Mouse (Mus musculus): ENCODE measurements at regions not wholly inside any gene's neighbourhood (a gene's known extent, or its start where the extent isn't known, plus 50 kb on each side); places are given as distances from the start of the nearest gene placed in this dataset.

DNA sequence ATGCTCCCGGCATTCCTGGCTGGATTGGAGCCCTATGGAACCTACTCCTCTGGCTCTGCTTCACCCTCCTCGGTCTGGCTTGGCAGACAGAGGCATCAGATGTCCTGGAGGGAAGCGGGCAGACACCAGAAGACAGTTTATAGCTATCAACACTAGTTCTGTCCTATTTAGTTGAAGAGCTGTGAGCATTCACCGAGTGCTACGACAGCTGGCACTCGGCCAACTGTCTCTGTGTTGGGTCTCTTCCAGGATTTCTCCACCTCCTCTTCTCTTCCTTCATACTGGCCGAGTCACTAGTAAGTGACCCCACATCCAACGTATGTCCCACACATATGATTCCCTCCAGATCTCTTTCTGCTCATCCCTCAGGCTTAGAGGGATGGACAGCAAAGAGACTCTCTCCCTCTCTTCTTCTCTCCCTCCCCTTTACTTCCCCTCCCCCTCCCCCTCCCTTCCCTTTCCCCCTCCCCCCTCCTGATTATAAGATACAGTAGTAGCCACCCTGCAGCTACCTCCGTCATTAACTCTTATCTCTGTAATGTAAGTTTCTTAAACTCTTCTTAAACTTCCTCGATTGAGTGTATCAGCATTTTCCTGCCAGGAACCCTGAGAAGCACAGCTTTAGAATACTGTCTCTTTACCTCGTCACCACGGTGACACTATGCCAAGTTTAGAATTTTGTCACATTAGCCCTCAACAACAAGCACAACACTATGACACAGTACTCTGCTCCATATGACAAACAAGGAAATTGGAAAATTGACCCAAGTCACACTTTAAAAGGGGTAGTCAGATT is 68.1 kb upstream of the Dab2 start:
- TF ChIP-seq POLR2A (IDR thresholded peaks at IDR 0.05; ENCODE audit: low read depth, low read length) (no peak), CTCF (conservative IDR thresholded peaks at IDR 0.05; ENCODE audit: insufficient read depth, insufficient read length, low read depth, low read length) (no peak)

Measured in kidney, adult 2 months (tissue).